Mouse (Mus musculus) megakaryocyte progenitor cell, adult 5-6 weeks (primary cell): ENCODE data around the gene Frs2. TPM values are rescaled to one million over a fixed set of nuclear protein-coding genes. Genes with fewer than 3 reads are reported as not detected.
"Not testable (repeated sequence)": the region's sequence is repeated elsewhere in the genome, so short reads cannot be mapped to it uniquely, and the experiment has no call there.

Experiments used
- ATAC-seq: replicated peaks from 2 replicates; pipeline ENCODE4 v1.8.0; 2016; ENCODE audit warnings: mild to moderate bottlenecking, moderate TSS enrichment, inconsistent platforms; ENCODE audit not compliant: poor library complexity
- total RNA-seq, 2 experiments: library from RNA; stranded (forward) in 1 of 2; stranded (reverse) in 1 of 2; fragments of 157-497, 149-512 nt in 1 of 2; fragments of 200-1000 nt in 1 of 2; gene quantifications; 2 replicates each; pipeline versions ENCODE4 v1.2.3 to v1.2.4; 2015 to 2017

Gene Frs2
- total RNA-seq, 2 experiments from 2014 or later = 15.1 to 37.9 TPM

DNA sequence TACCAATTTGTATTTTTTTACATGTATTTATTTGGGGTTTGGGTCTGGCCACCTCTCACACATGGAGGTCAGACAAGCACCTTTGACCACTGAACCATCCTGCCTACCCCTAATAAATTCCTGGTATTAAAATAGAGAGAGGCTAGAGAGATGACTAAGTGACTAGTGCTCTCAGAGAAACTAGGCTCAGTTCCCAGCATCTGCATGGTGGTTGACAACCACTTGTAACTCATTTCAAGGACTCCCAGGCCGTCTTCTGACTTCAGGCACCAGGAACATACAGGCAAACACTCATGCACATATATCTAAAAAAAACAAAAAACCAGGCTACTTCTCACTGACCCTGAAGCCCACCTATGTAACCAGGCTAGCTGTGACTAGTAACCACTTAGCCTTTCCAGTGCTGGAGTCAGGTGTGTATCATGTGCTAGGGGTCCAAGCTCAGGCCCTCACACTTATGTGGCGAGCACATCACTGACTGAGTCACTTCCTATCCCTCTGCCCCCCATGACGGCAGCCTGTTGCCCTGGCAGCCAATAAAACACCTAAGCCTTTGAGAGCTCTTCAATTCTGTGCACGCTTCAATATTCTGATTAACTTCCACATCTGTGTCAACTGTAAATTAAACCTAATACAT is 98.3 kb downstream of the Frs2 start:
- no peak for ATAC-seq

DNA sequence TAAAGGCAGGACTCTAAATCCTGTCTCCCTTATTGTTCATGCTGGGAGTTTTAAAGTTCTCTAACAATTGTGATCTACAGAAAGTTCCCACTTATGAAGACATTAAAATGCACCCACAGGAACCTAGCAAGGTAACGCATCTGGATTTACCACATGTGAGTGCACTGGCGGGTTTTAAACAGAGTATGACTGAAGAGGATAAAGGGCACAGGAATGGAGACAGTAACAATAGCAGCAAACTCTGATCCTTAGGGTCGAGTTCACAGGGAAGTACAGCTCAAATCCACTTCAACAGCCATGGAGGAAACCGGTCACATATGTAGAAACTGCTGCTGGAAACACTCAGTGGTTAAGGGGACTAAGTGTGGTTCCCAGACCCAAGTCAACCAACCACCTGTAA is 99.1 kb downstream of the Frs2 start:
- no peak for ATAC-seq

DNA sequence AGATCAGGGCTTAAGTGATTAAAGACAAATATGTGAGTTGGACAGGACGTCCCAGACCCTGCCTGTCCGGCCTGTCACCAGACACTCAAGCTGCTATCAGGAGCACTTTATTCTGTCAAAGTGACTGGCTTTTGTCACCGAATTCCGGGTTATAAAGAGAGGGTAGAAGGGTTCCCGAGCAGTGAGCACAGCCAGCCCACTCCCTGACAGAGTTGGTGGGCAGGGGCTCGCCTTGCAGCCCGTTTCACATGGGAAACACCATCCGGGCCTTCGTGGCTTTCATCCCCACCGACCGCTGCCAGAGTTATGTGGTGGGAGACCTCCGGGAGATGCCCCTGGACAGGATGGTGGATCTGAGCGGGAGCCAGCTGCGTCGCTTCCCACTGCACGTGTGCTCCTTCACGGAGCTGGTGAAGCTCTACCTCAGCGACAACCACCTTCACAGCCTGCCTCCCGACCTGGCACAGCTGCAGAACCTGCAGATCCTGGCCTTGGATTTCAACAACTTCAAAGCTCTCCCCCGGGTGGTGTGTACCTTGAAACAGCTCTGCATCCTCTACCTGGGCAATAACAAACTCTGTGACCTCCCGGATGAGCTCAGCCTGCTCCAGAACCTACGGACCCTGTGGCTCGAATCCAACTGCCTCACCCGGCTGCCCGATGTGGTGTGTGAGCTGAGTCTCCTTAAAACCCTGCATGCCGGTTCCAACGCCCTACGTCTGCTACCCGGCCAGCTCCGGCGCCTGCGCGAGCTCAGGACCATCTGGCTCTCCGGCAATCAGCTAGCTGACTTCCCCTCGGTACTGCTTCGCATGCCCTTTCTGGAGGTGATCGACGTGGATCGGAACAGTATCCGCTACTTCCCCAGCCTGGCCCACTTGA is 102.9 kb downstream of the Frs2 start, which contains the start of gene Lrrc10:
Gene Lrrc10, plus strand, starts transcription at position 167 of the 882 bp plus-strand sequence.
- peak; percentile 29; the same call in 1 of the 2 replicates for ATAC-seq

DNA sequence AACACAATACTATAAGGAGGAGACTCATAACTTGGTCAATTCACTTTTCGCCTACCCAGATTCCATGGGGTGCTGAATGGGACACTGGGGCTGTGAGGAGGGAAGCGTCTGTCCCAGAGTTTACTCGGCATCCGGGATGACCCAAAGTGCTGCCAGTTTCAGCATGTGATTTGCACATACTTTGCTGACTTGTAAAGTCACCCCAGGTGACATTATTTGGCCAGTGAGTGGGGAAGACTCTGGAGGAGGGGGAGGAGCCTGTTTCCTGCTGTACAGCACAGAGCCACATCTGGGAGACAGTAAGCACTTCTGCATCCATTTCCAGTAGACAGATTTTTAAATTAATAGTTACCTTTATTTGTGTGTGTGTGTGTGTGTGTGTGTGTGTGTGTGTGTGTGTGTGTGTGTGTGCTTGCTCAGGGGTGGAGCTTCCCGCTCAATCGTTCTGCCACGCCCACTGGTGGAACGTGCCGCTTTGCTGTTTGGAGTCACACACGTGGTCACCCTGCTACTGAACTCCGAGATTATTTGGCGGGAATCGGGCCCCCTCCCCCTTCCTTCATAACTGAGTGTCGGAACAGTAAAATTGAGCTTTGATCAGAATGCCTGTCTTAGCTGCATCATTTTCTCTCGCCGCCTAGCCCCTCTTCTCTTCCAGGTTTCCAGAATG is 104.7 kb downstream of the Frs2 start:
- ATAC-seq = peak; percentile 57

DNA sequence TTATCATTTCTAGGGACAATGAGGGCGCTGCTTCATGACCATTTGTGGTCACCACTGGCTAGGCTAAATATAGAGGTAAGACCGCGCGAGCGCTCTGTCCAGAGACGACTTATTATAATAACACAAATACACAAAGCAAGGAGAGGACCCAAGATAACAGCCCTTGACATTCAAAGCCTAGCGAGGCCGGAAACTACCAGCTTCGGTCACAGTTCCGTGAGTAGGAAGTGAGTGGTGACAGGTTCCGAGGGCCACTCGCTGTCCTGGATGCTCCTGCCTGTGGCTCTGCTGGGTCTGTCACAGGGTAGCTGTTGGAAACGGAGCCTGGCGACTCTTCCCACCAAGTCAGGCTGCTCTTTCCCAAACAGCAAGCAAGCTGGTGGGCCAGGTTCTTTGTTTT is 106.0 kb downstream of the Frs2 start:
- ATAC-seq = no peak

DNA sequence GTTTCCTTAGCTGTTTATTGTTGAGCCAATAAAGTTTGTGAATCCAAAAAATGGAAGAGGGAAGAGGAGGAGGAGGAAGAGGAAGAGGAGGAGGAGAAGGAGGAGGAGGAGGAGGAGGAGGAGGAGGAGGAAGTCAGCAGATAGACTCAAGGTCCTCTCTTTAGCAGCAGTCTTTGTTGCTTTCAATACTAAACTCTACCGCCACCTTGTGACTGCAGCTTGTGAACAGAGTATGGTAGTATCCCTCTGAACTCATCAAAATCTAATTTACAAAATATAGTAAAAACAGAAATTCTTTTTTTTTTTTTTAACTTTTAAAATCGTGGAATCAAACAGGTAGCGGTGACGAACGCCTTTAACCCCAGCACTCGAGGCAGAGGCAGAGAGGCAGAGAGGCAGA is 108.0 kb downstream of the Frs2 start:
- ATAC-seq = peak; percentile 63

DNA sequence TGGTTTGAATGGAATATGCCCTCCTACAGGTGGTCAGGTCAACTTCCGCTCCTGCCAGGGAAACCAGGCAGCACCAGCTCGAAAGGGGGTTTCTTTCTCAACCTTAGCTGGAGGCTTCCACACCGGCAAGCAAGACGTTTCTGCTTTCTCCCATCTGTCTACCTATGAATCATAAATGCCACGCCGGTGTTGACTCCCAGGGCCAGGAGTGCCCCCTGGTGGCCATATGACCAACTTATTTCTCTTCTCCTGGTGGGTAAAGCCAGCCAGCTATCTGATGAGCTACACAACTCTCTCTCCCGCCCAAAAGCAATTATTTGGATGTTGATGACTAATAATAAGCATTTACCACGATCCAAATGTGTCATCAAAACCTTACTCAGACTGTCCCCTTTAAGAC is 114.5 kb downstream of the Frs2 start:
- peak; percentile 99 for ATAC-seq

DNA sequence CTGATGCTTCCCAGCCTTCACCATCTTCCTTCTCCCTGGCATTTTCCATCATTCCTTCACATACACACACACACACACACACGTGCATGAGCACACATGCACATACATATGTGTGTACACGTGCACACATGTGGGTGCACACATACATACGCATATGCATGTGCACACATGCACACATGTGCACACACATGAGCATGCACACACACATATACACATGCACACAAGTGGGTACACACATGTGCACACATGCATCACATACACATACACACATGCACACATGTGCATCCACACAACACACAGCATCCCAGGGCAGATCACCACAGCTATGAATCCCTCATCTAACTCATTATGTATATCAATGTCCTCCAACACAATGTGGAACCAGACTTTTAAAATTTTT is 117.2 kb downstream of the Frs2 start:
- ATAC-seq = no peak

DNA sequence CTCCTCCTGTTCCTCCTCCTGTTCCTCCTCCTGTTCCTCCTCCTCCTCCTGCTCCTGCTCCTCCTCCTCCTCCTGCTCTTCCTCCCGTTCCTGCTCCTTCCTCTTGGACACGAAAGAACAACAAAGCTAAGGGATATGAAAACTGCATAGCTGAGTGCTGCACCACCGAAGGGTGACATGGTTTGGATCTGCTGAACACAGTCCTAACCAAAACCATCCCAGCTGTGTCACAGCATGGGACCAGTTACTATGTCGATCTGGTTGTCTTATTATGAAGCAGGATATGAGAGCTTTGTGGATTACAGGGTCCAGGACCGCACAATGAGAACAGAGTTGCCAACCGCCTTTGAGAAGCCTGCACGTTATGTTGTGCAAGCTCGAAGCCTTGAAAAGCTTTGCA is 122.2 kb downstream of the Frs2 start:
- ATAC-seq = peak; percentile 59

DNA sequence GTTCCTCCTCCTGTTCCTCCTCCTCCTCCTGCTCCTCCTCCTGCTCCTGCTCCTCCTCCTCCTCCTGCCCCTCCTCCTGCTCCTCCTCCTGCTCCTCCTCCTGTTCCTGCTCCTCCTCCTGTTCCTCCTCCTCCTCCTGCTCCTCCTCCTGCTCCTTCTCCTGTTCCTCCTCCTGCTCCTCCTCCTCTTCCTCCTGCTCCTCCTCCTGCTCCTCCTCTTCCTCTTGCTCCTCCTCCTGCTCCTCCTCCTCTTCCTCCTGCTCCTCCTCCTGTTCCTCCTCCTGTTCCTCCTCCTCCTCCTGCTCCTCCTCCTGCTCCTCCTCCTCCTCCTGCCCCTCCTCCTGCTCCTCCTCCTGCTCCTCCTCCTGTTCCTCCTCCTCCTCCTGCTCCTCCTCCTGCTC is 122.6 kb downstream of the Frs2 start:
- not testable (repeated sequence) for ATAC-seq

DNA sequence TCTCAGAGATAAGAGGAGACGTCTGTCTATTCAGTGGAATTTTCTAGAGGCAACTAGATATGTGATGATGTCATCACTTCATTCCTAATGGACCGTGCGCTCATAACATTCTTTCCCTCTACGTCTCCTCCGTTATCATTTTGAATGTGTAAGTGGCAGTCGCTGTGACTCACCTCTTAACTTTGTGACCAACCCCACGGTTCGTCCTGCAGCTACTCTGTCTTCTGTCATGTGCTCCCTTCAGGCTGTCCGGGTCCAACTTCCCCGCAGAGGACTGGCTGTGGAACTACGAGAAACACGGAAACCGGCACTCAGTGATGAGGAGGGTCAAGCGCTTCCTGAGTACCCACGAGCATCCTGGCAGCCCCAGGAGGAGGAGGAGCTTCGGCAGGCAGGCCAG is 124.6 kb downstream of the Frs2 start:
- peak; percentile 40; the same call in 1 of the 2 replicates for ATAC-seq

DNA sequence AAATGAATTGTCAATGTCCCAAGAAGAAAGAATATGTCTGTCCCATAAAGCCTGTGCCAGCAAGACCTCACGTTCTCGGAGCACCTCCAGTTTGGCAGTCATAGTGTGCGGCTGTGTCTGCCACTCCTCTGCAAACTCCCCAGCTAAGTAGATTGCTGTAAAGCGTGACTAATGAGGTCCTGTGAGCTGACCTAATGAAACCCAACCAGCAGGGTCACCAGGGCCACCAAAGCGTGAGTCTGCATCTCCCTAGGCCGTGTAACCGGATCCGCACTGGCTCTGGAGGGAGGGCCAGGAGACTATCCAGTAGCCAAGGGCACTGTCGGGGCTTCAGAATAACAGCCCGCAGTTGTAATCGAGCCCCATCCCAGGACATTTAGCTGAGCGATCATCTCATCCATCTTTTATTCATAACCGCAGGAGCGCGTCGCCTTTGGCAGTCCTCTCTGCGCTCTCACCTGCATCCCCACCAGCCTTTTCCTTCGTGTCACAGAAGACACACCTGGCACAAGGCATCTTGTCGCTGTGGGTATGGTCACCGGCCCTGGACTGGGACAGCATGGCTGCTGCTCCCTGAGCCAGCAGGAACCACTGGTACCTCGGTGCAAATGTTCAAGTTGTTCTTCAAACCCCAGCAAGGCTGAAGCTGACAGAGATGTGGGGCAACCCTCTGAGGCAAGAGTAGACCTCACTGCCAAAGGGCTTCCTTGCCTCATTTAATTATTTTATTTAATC is 127.1 kb downstream of the Frs2 start:
- no peak for ATAC-seq

Other genes with a start within 250 kb of the Frs2 start
- gene Rab3ip, start 197.8 kb downstream of the Frs2 start, total RNA-seq (2015) = 6.8 and 7.0 TPM in 2 replicates
- gene Rab3ip, start 197.8 kb downstream of the Frs2 start, total RNA-seq (2017) = 14.1 TPM in 2 replicates
- gene Gm10271, start 175.9 kb downstream of the Frs2 start, total RNA-seq (2015) = not detected in 2 replicates
- gene Gm10271, start 175.9 kb downstream of the Frs2 start, total RNA-seq (2017) = not detected in 2 replicates
- not detected in 2 replicates for gene Best3, start 162.2 kb downstream of the Frs2 start, total RNA-seq (2015)
- not detected in 2 replicates for gene Best3, start 162.2 kb downstream of the Frs2 start, total RNA-seq (2017)
- not detected in 2 replicates for gene Lrrc10, start 103.2 kb downstream of the Frs2 start, total RNA-seq (2015)
- not detected in 2 replicates for gene Lrrc10, start 103.2 kb downstream of the Frs2 start, total RNA-seq (2017)
- 627 and 662 TPM in 2 replicates for gene Cct2, start 84.7 kb downstream of the Frs2 start, total RNA-seq (2015)
- 516 and 565 TPM in 2 replicates for gene Cct2, start 84.7 kb downstream of the Frs2 start, total RNA-seq (2017)
- gene Yeats4, start 76.0 kb upstream of the Frs2 start, total RNA-seq (2015) = 67.5 and 68.1 TPM in 2 replicates
- gene Yeats4, start 76.0 kb upstream of the Frs2 start, total RNA-seq (2017) = 109 and 137 TPM in 2 replicates
- not detected in 2 replicates for gene 9530003J23Rik, start 90.2 kb upstream of the Frs2 start, total RNA-seq (2015)
- gene 9530003J23Rik, start 90.2 kb upstream of the Frs2 start, total RNA-seq (2017) = not detected in 2 replicates
- gene Lyz2, start 133.8 kb upstream of the Frs2 start, total RNA-seq (2015) = 545 and 765 TPM in 2 replicates
- gene Lyz2, start 133.8 kb upstream of the Frs2 start, total RNA-seq (2017) = 600 and 820 TPM in 2 replicates
- gene Lyz1, start 144.3 kb upstream of the Frs2 start, total RNA-seq (2015) = not detected in 2 replicates
- 0.33 TPM in 1 of 2 replicates, not detected in the other for gene Lyz1, start 144.3 kb upstream of the Frs2 start, total RNA-seq (2017)
- 103 and 107 TPM in 2 replicates for gene Cpsf6, start 231.5 kb upstream of the Frs2 start, total RNA-seq (2015)
- gene Cpsf6, start 231.5 kb upstream of the Frs2 start, total RNA-seq (2017) = 108 and 138 TPM in 2 replicates